Mouse (Mus musculus): ENCODE measurements at regions not wholly inside any gene's neighbourhood (a gene's known extent, or its start where the extent isn't known, plus 50 kb on each side); places are given as distances from the start of the nearest gene placed in this dataset.

GRCm38 (mm10) chr11:18582781-18583161 is 436.0 kb downstream of the Meis1 start:
- intact Hi-C loops (cut with DNase I) = no loop called here
- DNase-seq = no peak

- intact Hi-C loops (cut with DNase I) = no loop called here
- peak; percentile 59 to 71 for DNase-seq
Measured at GRCm38 (mm10) chr11:18581997-18582780, 436.6 kb downstream of the Meis1 start.

GRCm38 (mm10) chr11:18581078-18581800 is 437.5 kb downstream of the Meis1 start:
- intact Hi-C loops (cut with DNase I) = no loop called here
- DNase-seq = peak; percentile 61 to 68

- intact Hi-C loops (cut with DNase I) = no loop called here
- no peak for DNase-seq
Measured at GRCm38 (mm10) chr11:18571557-18572209, 447.1 kb downstream of the Meis1 start.

GRCm38 (mm10) chr11:18563011-18563410 is 455.8 kb downstream of the Meis1 start:
- no peak for DNase-seq
- intact Hi-C loops (cut with DNase I) = no loop called here

GRCm38 (mm10) chr11:18558665-18559064 is 460.1 kb downstream of the Meis1 start:
- no peak for DNase-seq
- intact Hi-C loops (cut with DNase I) = no loop called here

- peak; percentile 15 to 23 for DNase-seq
- intact Hi-C loops (cut with DNase I) = no loop called here
Measured at GRCm38 (mm10) chr11:18535592-18535857, 483.3 kb downstream of the Meis1 start.

GRCm38 (mm10) chr11:18534807-18535591 is 483.8 kb downstream of the Meis1 start:
- intact Hi-C loops (cut with DNase I) = no loop called here
- DNase-seq = peak; percentile 17 to 31

GRCm38 (mm10) chr11:18531264-18532110 is 487.3 kb downstream of the Meis1 start:
- DNase-seq = peak; percentile 49 to 61
- intact Hi-C loops (cut with DNase I) = no loop called here

- no peak for DNase-seq
- intact Hi-C loops (cut with DNase I) = no loop called here
Measured at GRCm38 (mm10) chr11:18528568-18528967, 490.2 kb downstream of the Meis1 start.

GRCm38 (mm10) chr11:18495108-18495757 is 523.6 kb downstream of the Meis1 start:
- intact Hi-C loops (cut with DNase I) = no loop called here
- no peak for DNase-seq

- no peak for DNase-seq
- intact Hi-C loops (cut with DNase I) = no loop called here
Measured at GRCm38 (mm10) chr11:18493981-18494380, 524.8 kb downstream of the Meis1 start.

- DNase-seq = peak; percentile 23 to 34
Measured at GRCm38 (mm10) chr11:18493086-18493485, 525.7 kb downstream of the Meis1 start.

GRCm38 (mm10) chr11:18489517-18490256 is 529.1 kb downstream of the Meis1 start:
- no peak for DNase-seq
- intact Hi-C loops (cut with DNase I) = no loop called here

More at GRCm38 (mm10) chr11:18493086-18493485, 525.7 kb downstream of the Meis1 start:
- intact Hi-C loops (cut with DNase I) = no loop called here

- intact Hi-C loops (cut with DNase I) = no loop called here
- DNase-seq = no peak
Measured at GRCm38 (mm10) chr11:18478841-18479240, 525.2 kb upstream of the Etaa1 start.

GRCm38 (mm10) chr11:18451271-18451670 is 497.6 kb upstream of the Etaa1 start:
- no peak for DNase-seq
- intact Hi-C loops (cut with DNase I) = no loop called here

GRCm38 (mm10) chr11:18448879-18449278 is 495.2 kb upstream of the Etaa1 start:
- DNase-seq = no peak
- intact Hi-C loops (cut with DNase I) = no loop called here

GRCm38 (mm10) chr11:18444600-18444999 is 490.9 kb upstream of the Etaa1 start:
- no peak for DNase-seq
- intact Hi-C loops (cut with DNase I) = no loop called here

- DNase-seq = no peak
- intact Hi-C loops (cut with DNase I) = no loop called here
Measured at GRCm38 (mm10) chr11:18444101-18444500, 490.4 kb upstream of the Etaa1 start.
